Mouse (Mus musculus): ENCODE results near the gene Traf3. TPM values are rescaled to one million over a fixed set of nuclear protein-coding genes. Genes with fewer than 3 reads are reported as not detected.

The Traf3 gene
- total and polyA plus RNA-seq, 2 experiments = 2.3 to 6.2 TPM

GRCm38 (mm10) chr12:111151422-111152156 is 14.6 kb upstream of the Traf3 start:
- Histone ChIP-seq H3K27ac (replicated peaks; ENCODE audit: insufficient read depth, low read depth, low read length) (no peak overlapping the region), H3K4me1 (ENCODE audit: control insufficient read depth, insufficient read depth, low read length) (no peaks in the 10 kb centered on the region), H3K4me3 (ENCODE audit: insufficient read depth, low read depth, low read length) (no peak overlapping the region), H3K79me2 (ENCODE audit: control insufficient read depth, insufficient read depth, low read length) (no peaks in the 10 kb centered on the region), H3K9ac (ENCODE audit: low read depth, low read length) (no peak overlapping the region), H3K36me3 (ENCODE audit: control insufficient read depth, insufficient read depth, low read length) (no peaks in the 10 kb centered on the region), H3K27me3 (ENCODE audit: control insufficient read depth, insufficient read depth, low read length) (no peaks in the 10 kb centered on the region)
- no peak for DNase-seq (ENCODE audit: extremely low read depth, low read depth, low spot score)
- TF ChIP-seq POLR2A (IDR thresholded peaks at IDR 0.05; ENCODE audit: extremely low read depth, insufficient read depth, low read length) (no peak), CTCF (IDR thresholded peaks at IDR 0.05; ENCODE audit: low read depth, low read length) (no peak)
- WGBS = 89% methylated on average over 5 of the region's 5 CpGs

- no peak for DNase-seq (ENCODE audit: extremely low read depth, low read depth, low spot score)
- 89% methylated on average over 6 of the region's 6 CpGs for WGBS
- Histone ChIP-seq H3K27ac (replicated peaks; ENCODE audit: insufficient read depth, low read depth, low read length) (no peak overlapping the region), H3K79me2 (ENCODE audit: control insufficient read depth, insufficient read depth, low read length) (no peaks in the 10 kb centered on the region), H3K4me3 (ENCODE audit: insufficient read depth, low read depth, low read length) (no peak overlapping the region), H3K4me1 (ENCODE audit: control insufficient read depth, insufficient read depth, low read length) (no peaks in the 10 kb centered on the region), H3K36me3 (ENCODE audit: control insufficient read depth, insufficient read depth, low read length) (no peaks in the 10 kb centered on the region), H3K27me3 (ENCODE audit: control insufficient read depth, insufficient read depth, low read length) (no peaks in the 10 kb centered on the region), H3K9ac (ENCODE audit: low read depth, low read length) (no peak overlapping the region)
- TF ChIP-seq POLR2A (IDR thresholded peaks at IDR 0.05; ENCODE audit: extremely low read depth, insufficient read depth, low read length) (no peak), CTCF (IDR thresholded peaks at IDR 0.05; ENCODE audit: low read depth, low read length) (no peak)
Measured at GRCm38 (mm10) chr12:111152579-111152978, 13.6 kb upstream of the Traf3 start.

- no peaks in the 10 kb centered on the region for H3K79me2 ChIP-seq (ENCODE audit: control insufficient read depth, insufficient read depth, low read length)
- H3K27ac ChIP-seq (replicated peaks; ENCODE audit: insufficient read depth, low read depth, low read length) = no peak overlapping the region
- no peak overlapping the region for H3K4me3 ChIP-seq (ENCODE audit: insufficient read depth, low read depth, low read length)
- H3K27me3 ChIP-seq (ENCODE audit: control insufficient read depth, insufficient read depth, low read length) = no peaks in the 10 kb centered on the region
- no peak for DNase-seq (ENCODE audit: extremely low read depth, low read depth, low spot score)
- TF ChIP-seq POLR2A (IDR thresholded peaks at IDR 0.05; ENCODE audit: extremely low read depth, insufficient read depth, low read length) (no peak), CTCF (IDR thresholded peaks at IDR 0.05; ENCODE audit: low read depth, low read length) (no peak)
- H3K4me1 ChIP-seq (ENCODE audit: control insufficient read depth, insufficient read depth, low read length) = no peaks in the 10 kb centered on the region
- H3K9ac ChIP-seq (ENCODE audit: low read depth, low read length) = no peak overlapping the region
- 66% methylated on average over 7 of the region's 7 CpGs for WGBS
- no peaks in the 10 kb centered on the region for H3K36me3 ChIP-seq (ENCODE audit: control insufficient read depth, insufficient read depth, low read length)
Measured at GRCm38 (mm10) chr12:111152981-111153710, 13.0 kb upstream of the Traf3 start.

- no peak for TF ChIP-seq POLR2A (IDR thresholded peaks at IDR 0.05; ENCODE audit: extremely low read depth, insufficient read depth, low read length)
- TF ChIP-seq CTCF (IDR thresholded peaks at IDR 0.05; ENCODE audit: low read depth, low read length) = no peak
- Histone ChIP-seq H3K4me1 (ENCODE audit: control insufficient read depth, insufficient read depth, low read length) (no peaks in the 10 kb centered on the region), H3K36me3 (ENCODE audit: control insufficient read depth, insufficient read depth, low read length) (no peaks in the 10 kb centered on the region), H3K79me2 (ENCODE audit: control insufficient read depth, insufficient read depth, low read length) (no peaks in the 10 kb centered on the region), H3K9ac (ENCODE audit: low read depth, low read length) (no peak overlapping the region), H3K27me3 (ENCODE audit: control insufficient read depth, insufficient read depth, low read length) (no peaks in the 10 kb centered on the region), H3K4me3 (ENCODE audit: insufficient read depth, low read depth, low read length) (no peak overlapping the region), H3K27ac (replicated peaks; ENCODE audit: insufficient read depth, low read depth, low read length) (no peak overlapping the region)
- WGBS = 89% methylated on average over 5 of the region's 5 CpGs
- DNase-seq (ENCODE audit: extremely low read depth, low read depth, low spot score) = no peak
Measured at GRCm38 (mm10) chr12:111153946-111154345, 12.2 kb upstream of the Traf3 start.

GRCm38 (mm10) chr12:111154641-111155040 is 11.5 kb upstream of the Traf3 start:
- Histone ChIP-seq H3K27ac (replicated peaks; ENCODE audit: insufficient read depth, low read depth, low read length) (no peak overlapping the region), H3K27me3 (ENCODE audit: control insufficient read depth, insufficient read depth, low read length) (no peaks in the 10 kb centered on the region), H3K79me2 (ENCODE audit: control insufficient read depth, insufficient read depth, low read length) (no peaks in the 10 kb centered on the region), H3K9ac (ENCODE audit: low read depth, low read length) (no peak overlapping the region), H3K36me3 (ENCODE audit: control insufficient read depth, insufficient read depth, low read length) (no peaks in the 10 kb centered on the region), H3K4me1 (ENCODE audit: control insufficient read depth, insufficient read depth, low read length) (no peaks in the 10 kb centered on the region), H3K4me3 (ENCODE audit: insufficient read depth, low read depth, low read length) (no peak overlapping the region)
- 90% methylated on average over 6 of the region's 6 CpGs for WGBS
- TF ChIP-seq CTCF (IDR thresholded peaks at IDR 0.05; ENCODE audit: low read depth, low read length) (no peak), POLR2A (IDR thresholded peaks at IDR 0.05; ENCODE audit: extremely low read depth, insufficient read depth, low read length) (no peak)
- no peak for DNase-seq (ENCODE audit: extremely low read depth, low read depth, low spot score)

GRCm38 (mm10) chr12:111155756-111156155 is 10.4 kb upstream of the Traf3 start:
- no peak for TF ChIP-seq POLR2A (IDR thresholded peaks at IDR 0.05; ENCODE audit: extremely low read depth, insufficient read depth, low read length)
- no peak for TF ChIP-seq CTCF (IDR thresholded peaks at IDR 0.05; ENCODE audit: low read depth, low read length)
- H3K4me1 ChIP-seq (ENCODE audit: control insufficient read depth, insufficient read depth, low read length) = no peaks in the 10 kb centered on the region

More at GRCm38 (mm10) chr12:111155756-111156155, 10.4 kb upstream of the Traf3 start:
- Histone ChIP-seq H3K4me3 (ENCODE audit: insufficient read depth, low read depth, low read length) (no peak overlapping the region), H3K9ac (ENCODE audit: low read depth, low read length) (no peak overlapping the region), H3K27me3 (ENCODE audit: control insufficient read depth, insufficient read depth, low read length) (no peaks in the 10 kb centered on the region), H3K79me2 (ENCODE audit: control insufficient read depth, insufficient read depth, low read length) (no peaks in the 10 kb centered on the region), H3K36me3 (ENCODE audit: control insufficient read depth, insufficient read depth, low read length) (no peaks in the 10 kb centered on the region), H3K27ac (replicated peaks; ENCODE audit: insufficient read depth, low read depth, low read length) (no peak overlapping the region)
- 95% methylated on average over 1 of the region's 1 CpGs for WGBS
- no peak for DNase-seq (ENCODE audit: extremely low read depth, low read depth, low spot score)
